Mouse (Mus musculus) kidney, embryonic 16.5 days (tissue): Measurements from ENCODE around the gene Ccdc27. TPM values are rescaled to one million over a fixed set of nuclear protein-coding genes. Genes with fewer than 3 reads are reported as not detected.
A peak's percentile ranks its signal among the peaks of the same experiment; 100 is the strongest.

Source experiments
- ATAC-seq: fragments of 200-750 bp; cut with Nextera tagmentation; 2 replicates; pipeline ENCODE4 v1.8.0; 2017; ENCODE audit warnings: moderate TSS enrichment; ENCODE audit not compliant: low FRiP score, low TSS enrichment
- H3K27ac ChIP-seq: fragments of 300-500 bp; sonication (generic); 2 replicates; pipeline ENCODE4 v1.5.1; 2014; ENCODE audit warnings: low read length
- H3K27me3 ChIP-seq: fragments of 300-500 bp; sonication (generic); 2 replicates; pipeline ENCODE4 v1.6.1; 2014; ENCODE audit warnings: low read length, control low read depth, mixed read lengths; ENCODE audit not compliant: insufficient read depth
- H3K36me3 ChIP-seq: fragments of 300-500 bp; sonication (generic); 2 replicates; pipeline ENCODE4 v1.6.1; 2014; ENCODE audit warnings: low read length, control low read depth, mixed read lengths; ENCODE audit not compliant: insufficient read depth
- H3K4me1 ChIP-seq: fragments of 300-500 bp; sonication (generic); 2 replicates; pipeline ENCODE4 v1.6.1; 2014; ENCODE audit warnings: low read length, control low read depth, mixed read lengths; ENCODE audit not compliant: insufficient read depth
- H3K4me2 ChIP-seq: fragments of 300-500 bp; sonication (generic); replicated peaks from 2 replicates; pipeline ENCODE4 v1.6.1; 2014; ENCODE audit warnings: low read depth, low read length
- H3K4me3 ChIP-seq: fragments of 300-500 bp; sonication (generic); 2 replicates; pipeline ENCODE4 v1.5.1; 2014; ENCODE audit warnings: mild to moderate bottlenecking, low read length
- H3K9ac ChIP-seq: fragments of 300-500 bp; sonication (generic); replicated peaks from 2 replicates; pipeline ENCODE4 v1.6.1; 2014; ENCODE audit warnings: low read length
- H3K9me3 ChIP-seq: fragments of 300-500 bp; sonication (generic); 2 replicates; pipeline ENCODE4 v1.6.1; 2016; ENCODE audit warnings: low read length, control low read depth
- WGBS: fragments of 180-500 bp; shearing (Covaris S2); extraction: QIAGEN DNeasy Blood & Tissue Kit; methylation state at CpG from one replicate; pipeline ENCODE4 v1.1.7; 2014; 5-methylcytosine and 5-hydroxymethylcytosine counted together
- polyA plus RNA-seq: library from polyadenylated mRNA; unstranded; fragments of >200 nt; fragmentation: Nextera tagmentation; extraction: Ambion mirVana; gene quantifications from 2 replicates; pipeline ENCODE4 v1.2.1, GENCODE M21; 2015

The Ccdc27 gene
- polyA plus RNA-seq, 1 experiment from 2014 or later: 0.07 TPM

- Histone ChIP-seq H3K27me3 (no peaks in the 10 kb centered on the region), H3K4me2 (no peak overlapping the region), H3K4me1 (peaks cover 29% of the 10 kb centered on the region), H3K9ac (no peak overlapping the region), H3K9me3 (no peaks in the 10 kb centered on the region), H3K27ac (no peak overlapping the region), H3K4me3 (no peak overlapping the region), H3K36me3 (peaks cover 67% of the 10 kb centered on the region)
- 68% methylated on average over 7 of the region's 7 CpGs for WGBS
- ATAC-seq: no peak
These were observed 22.9 kb downstream of the Ccdc27 start for GRCm38 (mm10) chr4:154019571-154019970.

DNA sequence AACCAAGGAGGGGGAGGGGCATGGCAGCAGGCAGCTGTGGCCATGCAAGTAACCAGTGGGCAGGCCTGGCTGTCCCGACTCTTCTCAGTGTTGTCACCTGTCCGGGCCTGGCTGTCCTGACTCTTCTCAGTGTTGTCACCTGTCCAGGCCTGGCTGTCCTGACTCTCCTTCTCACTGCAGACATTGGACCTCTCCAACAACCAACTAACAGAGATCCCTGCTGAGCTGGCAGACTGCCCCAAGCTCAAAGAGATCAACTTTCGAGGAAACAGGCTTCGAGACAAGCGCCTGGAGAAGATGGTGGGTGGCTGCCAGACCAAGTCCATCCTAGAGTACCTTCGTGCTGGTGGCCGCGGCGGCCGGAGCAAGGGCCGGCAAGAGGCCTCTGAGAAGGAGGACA lies 27.0 kb downstream of the Ccdc27 start:
- 90% methylated on average over 11 of the region's 11 CpGs for WGBS
- Histone ChIP-seq H3K36me3 (peaks cover 53% of the 10 kb centered on the region), H3K9me3 (no peaks in the 10 kb centered on the region), H3K27me3 (no peaks in the 10 kb centered on the region), H3K4me2 (no peak overlapping the region), H3K4me3 (no peak overlapping the region), H3K9ac (no peak overlapping the region), H3K27ac (no peak overlapping the region), H3K4me1 (peaks cover 15% of the 10 kb centered on the region)
- ATAC-seq: no peak

DNA sequence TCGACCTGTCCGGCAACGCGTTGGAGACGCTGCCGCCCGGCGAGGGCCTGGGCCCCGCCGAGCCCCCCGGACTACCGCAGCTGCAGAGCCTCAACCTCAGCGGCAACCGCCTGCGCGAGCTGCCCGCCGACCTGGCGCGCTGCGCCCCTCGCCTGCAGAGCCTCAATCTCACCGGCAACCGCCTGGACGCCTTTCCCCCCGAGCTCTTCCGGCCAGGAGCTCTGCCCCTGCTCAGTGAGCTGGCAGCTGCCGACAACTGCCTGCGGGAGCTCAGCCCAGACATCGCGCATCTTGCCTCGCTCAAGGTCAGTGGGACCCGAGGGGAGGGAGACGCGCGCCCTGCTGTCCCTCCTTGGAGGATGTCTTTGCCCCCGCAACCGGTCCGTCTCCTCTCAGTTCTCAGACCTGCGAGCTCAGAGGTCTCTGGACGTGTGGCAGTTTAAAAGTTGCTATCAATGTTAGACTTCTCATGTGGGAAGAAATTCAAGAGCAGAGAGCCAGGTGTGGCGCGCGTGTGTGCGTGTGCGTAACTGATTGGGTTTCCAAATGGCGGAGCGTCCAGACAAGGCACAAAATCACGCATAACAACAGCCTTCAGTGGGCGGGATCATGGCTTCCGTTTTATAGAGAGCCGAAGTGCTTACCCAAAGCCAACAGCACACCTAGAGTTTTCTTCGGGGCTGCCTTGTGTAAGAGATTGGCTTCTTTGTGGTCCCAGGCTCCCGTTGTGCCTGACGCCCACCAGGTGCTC lies 30.2 kb downstream of the Ccdc27 start:
- H3K4me1 ChIP-seq: peaks cover 15% of the 10 kb centered on the region
- H3K27me3 ChIP-seq: no peaks in the 10 kb centered on the region
- peak overlapping the region; percentile 96 for H3K9ac ChIP-seq
- H3K9me3 ChIP-seq: no peaks in the 10 kb centered on the region
- H3K4me2 ChIP-seq: peak overlapping the region; percentile 98
- H3K4me3 ChIP-seq: peak overlapping the region; percentile 100
- ATAC-seq: no peak
- WGBS: 2% methylated on average over 55 of the region's 55 CpGs
- peaks cover 27% of the 10 kb centered on the region for H3K36me3 ChIP-seq
- H3K27ac ChIP-seq: peak overlapping the region; percentile 50; the same call in 1 of the 2 replicates

DNA sequence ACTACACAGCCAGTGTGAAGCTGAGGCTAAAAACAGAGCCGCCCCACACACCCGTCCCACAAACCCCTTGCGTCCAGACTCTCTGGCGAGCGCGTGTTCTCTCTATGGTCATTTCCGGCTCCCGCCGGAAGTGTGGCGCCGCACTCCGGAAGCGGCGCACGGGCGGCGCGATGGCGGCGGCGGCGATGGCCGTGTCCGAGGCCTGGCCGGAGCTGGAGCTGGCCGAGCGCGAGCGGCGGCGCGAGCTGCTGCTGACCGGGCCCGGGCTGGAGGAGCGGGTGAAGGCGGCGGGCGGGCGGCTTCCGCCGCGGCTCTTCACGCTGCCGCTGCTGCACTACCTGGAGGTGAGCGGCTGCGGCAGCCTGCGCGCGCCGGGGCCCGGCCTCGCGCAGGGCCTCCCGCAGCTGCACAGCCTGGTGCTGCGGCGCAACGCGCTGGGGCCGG lies 30.8 kb downstream of the Ccdc27 start, which contains the start of gene Lrrc47:
TSS of gene Lrrc47 (plus strand) at position 86 of the 444 bp plus-strand sequence.
- Histone ChIP-seq H3K9ac (peak within 1 kb of the TSS; percentile 96), H3K27me3 (no peaks in the 10 kb centered on the region), H3K9me3 (no peaks in the 10 kb centered on the region), H3K4me3 (peak within 1 kb of the TSS; percentile 100), H3K27ac (peak within 1 kb of the TSS; percentile 50; the same call in 1 of the 2 replicates), H3K36me3 (peaks cover 27% of the 10 kb centered on the region), H3K4me2 (peak within 1 kb of the TSS; percentile 98), H3K4me1 (peaks cover 15% of the 10 kb centered on the region)
- ATAC-seq: peak; percentile 96
- WGBS: 0% methylated on average over 41 of the region's 59 CpGs

- Histone ChIP-seq H3K4me2 (peak overlapping the region; percentile 98), H3K4me3 (peak overlapping the region; percentile 100), H3K27ac (no peak overlapping the region), H3K27me3 (no peaks in the 10 kb centered on the region), H3K4me1 (peaks cover 15% of the 10 kb centered on the region), H3K9me3 (no peaks in the 10 kb centered on the region), H3K9ac (peak overlapping the region; percentile 96), H3K36me3 (peaks cover 27% of the 10 kb centered on the region)
- peak; percentile 50; the same call in 1 of the 2 replicates for ATAC-seq
- 27% methylated on average over 13 of the region's 13 CpGs for WGBS
These were observed 31.4 kb downstream of the Ccdc27 start for GRCm38 (mm10) chr4:154010907-154011645.

DNA sequence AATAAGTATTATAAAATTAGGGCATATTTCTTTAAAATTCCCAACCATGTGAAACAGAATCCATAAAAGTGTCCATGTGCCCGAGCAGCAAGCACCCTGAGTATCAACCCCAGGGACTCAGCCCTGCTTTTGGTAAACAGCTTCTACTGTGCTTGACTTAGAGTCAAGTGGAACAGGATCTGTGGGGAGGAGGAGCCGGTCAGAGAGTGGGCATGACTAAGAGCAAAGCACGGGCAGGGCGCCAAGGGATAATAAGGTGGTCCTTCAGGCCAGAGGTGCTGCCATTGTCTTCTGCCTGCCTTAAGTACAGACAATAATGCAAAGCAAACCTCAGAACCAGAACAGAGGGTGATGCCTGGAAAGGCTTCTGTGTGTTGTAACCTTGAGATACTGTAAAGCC lies 34.7 kb downstream of the Ccdc27 start:
- Histone ChIP-seq H3K27ac (no peak overlapping the region), H3K27me3 (no peaks in the 10 kb centered on the region), H3K9ac (no peak overlapping the region), H3K9me3 (no peaks in the 10 kb centered on the region), H3K4me1 (peaks cover 4% of the 10 kb centered on the region), H3K4me2 (no peak overlapping the region), H3K36me3 (peaks cover 33% of the 10 kb centered on the region), H3K4me3 (no peak overlapping the region)
- no peak for ATAC-seq
- 73% methylated on average over 4 of the region's 4 CpGs for WGBS

DNA sequence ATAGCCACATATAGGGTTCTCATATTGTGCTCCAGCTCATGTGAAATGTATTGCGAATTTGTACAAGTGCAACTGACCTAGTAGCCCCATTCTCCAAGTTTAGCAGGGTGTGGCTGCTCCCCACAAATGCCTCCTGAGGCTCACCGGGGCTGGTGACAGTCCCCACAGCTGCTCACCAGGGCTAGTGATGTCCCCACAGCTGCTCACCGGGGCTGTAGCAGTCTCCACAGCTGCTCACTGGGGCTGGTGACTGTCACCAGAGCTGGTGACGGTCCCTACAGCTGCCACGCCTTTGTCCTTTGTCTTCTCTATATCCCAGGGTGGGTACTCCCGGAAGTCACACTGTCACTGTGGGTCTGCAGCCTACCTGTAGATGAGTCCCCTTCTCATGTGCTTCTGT lies 36.2 kb downstream of the Ccdc27 start:
- H3K4me1 ChIP-seq: no peaks in the 10 kb centered on the region
- ATAC-seq: no peak
- no peak overlapping the region for H3K9ac ChIP-seq
- no peak overlapping the region for H3K27ac ChIP-seq
- no peaks in the 10 kb centered on the region for H3K27me3 ChIP-seq
- no peak overlapping the region for H3K4me3 ChIP-seq
- no peaks in the 10 kb centered on the region for H3K9me3 ChIP-seq
- no peak overlapping the region for H3K4me2 ChIP-seq
- peaks cover 37% of the 10 kb centered on the region for H3K36me3 ChIP-seq
- WGBS: 93% methylated on average over 6 of the region's 6 CpGs

- Histone ChIP-seq H3K36me3 (peaks cover 37% of the 10 kb centered on the region), H3K4me1 (no peaks in the 10 kb centered on the region), H3K27me3 (no peaks in the 10 kb centered on the region), H3K4me3 (no peak overlapping the region), H3K9me3 (no peaks in the 10 kb centered on the region), H3K9ac (no peak overlapping the region), H3K4me2 (no peak overlapping the region), H3K27ac (no peak overlapping the region)
- ATAC-seq: no peak
- WGBS: 85% methylated on average over 5 of the region's 5 CpGs
These were observed 37.0 kb downstream of the Ccdc27 start for GRCm38 (mm10) chr4:154005488-154005887.

- no peaks in the 10 kb centered on the region for H3K27me3 ChIP-seq
- no peak overlapping the region for H3K27ac ChIP-seq
- H3K36me3 ChIP-seq: peaks cover 80% of the 10 kb centered on the region
- no peak overlapping the region for H3K9ac ChIP-seq
- no peak for ATAC-seq
- no peak overlapping the region for H3K4me3 ChIP-seq
- H3K4me2 ChIP-seq: no peak overlapping the region
- no peaks in the 10 kb centered on the region for H3K9me3 ChIP-seq
- H3K4me1 ChIP-seq: no peaks in the 10 kb centered on the region
- WGBS: 92% methylated on average over 8 of the region's 8 CpGs
These were observed 49.0 kb downstream of the Ccdc27 start for GRCm38 (mm10) chr4:153993505-153993904.

DNA sequence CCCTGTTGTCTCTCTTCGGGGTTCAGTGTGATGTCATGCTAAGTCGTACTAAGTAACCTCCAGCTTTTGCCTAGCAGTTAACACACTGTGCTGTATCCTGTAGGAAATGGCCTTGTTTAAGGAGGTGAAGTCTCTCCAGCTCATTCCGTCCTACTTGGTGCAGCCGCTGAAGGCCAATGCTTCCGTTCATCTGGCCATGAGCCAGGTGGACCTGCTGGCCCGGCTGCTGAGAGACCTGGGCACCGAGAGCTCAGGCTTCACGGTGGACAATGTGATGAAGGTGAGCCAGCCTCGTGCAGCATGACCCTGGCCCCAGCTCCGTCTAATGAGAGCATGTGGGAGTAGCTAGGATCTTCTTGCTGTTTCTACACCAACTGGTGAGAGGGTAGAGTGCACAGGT lies 49.8 kb downstream of the Ccdc27 start:
- ATAC-seq: no peak
- Histone ChIP-seq H3K27me3 (no peaks in the 10 kb centered on the region), H3K4me1 (no peaks in the 10 kb centered on the region), H3K4me3 (no peak overlapping the region), H3K27ac (no peak overlapping the region), H3K36me3 (peaks cover 79% of the 10 kb centered on the region), H3K9me3 (no peaks in the 10 kb centered on the region), H3K4me2 (no peak overlapping the region), H3K9ac (no peak overlapping the region)
- 75% methylated on average over 10 of the region's 10 CpGs for WGBS
